Mouse (Mus musculus): ENCODE data around the gene Plcb4. TPM values are rescaled to one million over a fixed set of nuclear protein-coding genes. Genes with fewer than 3 reads are reported as not detected.
"Not testable (repeated sequence)": the region's sequence is repeated elsewhere in the genome, so short reads cannot be mapped to it uniquely, and the experiment has no call there.

The Plcb4 gene
- polyA plus RNA-seq, 1 experiment: 6.1 TPM

DNA sequence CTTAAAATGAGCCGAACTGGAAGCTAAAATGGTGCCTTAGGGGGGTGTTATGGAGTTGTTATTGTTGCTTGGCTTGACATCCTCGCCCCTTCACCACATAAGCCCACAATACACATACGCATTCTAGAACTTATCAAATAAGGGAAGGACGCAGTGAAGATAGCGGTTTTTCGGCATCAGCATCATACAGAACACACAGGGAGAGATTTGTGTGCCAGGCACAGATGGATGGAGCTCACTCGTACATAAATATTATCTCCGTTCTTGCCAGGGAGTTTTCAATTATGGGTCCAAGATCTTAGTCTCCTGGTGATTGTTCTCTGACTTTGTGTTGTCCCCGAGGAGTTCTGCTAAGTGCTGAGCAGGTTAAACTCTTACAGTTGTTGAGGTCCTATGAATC, 50.0 kb downstream of the Plcb4 start:
- no peak for DNase-seq
- no peak overlapping the region for H3K27ac ChIP-seq (ENCODE audit: insufficient read depth, low read depth, low read length)
- H3K36me3 ChIP-seq (ENCODE audit: control insufficient read depth, insufficient read depth, low read length): no peaks in the 10 kb centered on the region
- peaks cover 2% of the 10 kb centered on the region; the same call in 1 of the 2 replicates for H3K4me1 ChIP-seq (ENCODE audit: control insufficient read depth, insufficient read depth, low read length)
- H3K27me3 ChIP-seq (replicated peaks; ENCODE audit: control insufficient read depth, insufficient read depth, low read length): no peaks in the 10 kb centered on the region
- H3K4me3 ChIP-seq (ENCODE audit: insufficient read depth, low read depth, low read length): no peak overlapping the region
- TF ChIP-seq CTCF (conservative IDR thresholded peaks at IDR 0.05; ENCODE audit: insufficient read depth, insufficient read length, low read depth, low read length) (no peak), POLR2A (IDR thresholded peaks at IDR 0.05; ENCODE audit: low read depth, low read length) (no peak)
- 94% methylated on average over 9 of the region's 9 CpGs for WGBS

DNA sequence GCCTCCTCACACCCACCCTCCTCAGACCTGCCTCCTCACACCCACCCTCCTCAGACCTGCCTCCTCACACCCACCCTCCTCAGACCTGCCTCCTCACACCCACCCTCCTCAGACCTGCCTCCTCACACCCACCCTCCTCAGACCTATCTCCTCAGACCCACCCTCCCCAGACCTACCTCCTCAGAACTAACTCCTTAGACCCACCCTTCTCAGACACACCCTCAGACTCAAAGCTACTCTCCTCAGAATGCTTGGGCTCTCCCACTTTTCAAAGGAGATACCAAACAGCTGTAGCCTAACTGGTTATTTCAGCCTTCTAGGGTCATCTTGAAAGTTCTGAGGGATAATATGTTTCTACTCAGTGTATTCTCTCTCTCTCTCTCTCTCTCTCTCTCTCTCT, 50.9 kb downstream of the Plcb4 start:
- H3K4me1 ChIP-seq (ENCODE audit: control insufficient read depth, insufficient read depth, low read length); H3K27ac ChIP-seq (ENCODE audit: insufficient read depth, low read depth, low read length); H3K36me3 ChIP-seq (ENCODE audit: control insufficient read depth, insufficient read depth, low read length); DNase-seq; H3K4me3 ChIP-seq (ENCODE audit: insufficient read depth, low read depth, low read length); H3K27me3 ChIP-seq (replicated peaks; ENCODE audit: control insufficient read depth, insufficient read depth, low read length): not testable (repeated sequence)

DNA sequence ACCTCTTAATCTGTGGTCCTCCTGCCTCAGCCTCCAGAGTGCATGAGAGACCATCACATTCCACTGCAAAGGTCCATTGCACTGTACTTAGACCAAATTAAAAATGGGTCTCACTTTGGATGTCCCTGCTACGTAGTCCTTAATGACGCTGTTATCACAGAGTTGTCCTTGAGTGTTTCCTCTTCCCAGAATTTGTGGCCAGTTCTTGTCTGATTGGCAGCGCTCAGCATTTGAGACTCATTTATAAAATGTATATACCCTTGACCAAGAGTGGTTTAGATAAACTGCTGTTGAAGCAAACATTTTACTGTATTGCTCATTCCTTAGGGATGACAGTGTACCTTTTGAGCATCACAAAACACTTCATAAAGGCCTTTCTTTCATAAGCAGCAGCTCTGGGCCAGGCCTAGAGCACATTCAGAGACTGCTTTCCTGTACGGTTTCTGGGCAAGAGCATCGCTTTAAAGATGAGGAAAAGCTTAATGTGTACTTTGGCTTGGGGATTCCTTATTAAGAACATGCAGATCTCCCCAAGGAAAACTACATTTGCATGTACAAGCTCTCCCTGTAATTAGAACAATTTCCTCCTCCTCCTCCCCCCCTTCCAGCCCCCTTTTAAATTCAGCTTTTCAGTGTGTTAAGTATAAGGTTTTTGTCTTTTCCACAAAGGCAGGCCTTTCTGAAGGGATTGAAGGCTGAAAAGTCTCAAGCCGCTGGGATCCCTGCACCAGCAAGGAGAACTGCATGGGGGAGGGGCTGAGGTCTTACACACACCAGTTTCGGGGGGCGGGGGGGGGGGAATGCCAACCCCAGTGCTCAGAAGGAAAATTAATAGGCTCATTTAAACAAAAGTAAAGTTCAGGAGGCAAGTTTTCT, 52.5 kb downstream of the Plcb4 start:
- no peak for DNase-seq
- no peaks in the 10 kb centered on the region for H3K36me3 ChIP-seq (ENCODE audit: control insufficient read depth, insufficient read depth, low read length)
- H3K27ac ChIP-seq (ENCODE audit: insufficient read depth, low read depth, low read length): peak overlapping the region; percentile 93
- 34% methylated on average over 8 of the region's 8 CpGs for WGBS
- no peaks in the 10 kb centered on the region for H3K27me3 ChIP-seq (replicated peaks; ENCODE audit: control insufficient read depth, insufficient read depth, low read length)
- peaks cover 2% of the 10 kb centered on the region; the same call in 1 of the 2 replicates for H3K4me1 ChIP-seq (ENCODE audit: control insufficient read depth, insufficient read depth, low read length)
- H3K4me3 ChIP-seq (ENCODE audit: insufficient read depth, low read depth, low read length): no peak overlapping the region
- no peak for TF ChIP-seq POLR2A (IDR thresholded peaks at IDR 0.05; ENCODE audit: low read depth, low read length)
- TF ChIP-seq CTCF (conservative IDR thresholded peaks at IDR 0.05; ENCODE audit: insufficient read depth, insufficient read length, low read depth, low read length): no peak

DNA sequence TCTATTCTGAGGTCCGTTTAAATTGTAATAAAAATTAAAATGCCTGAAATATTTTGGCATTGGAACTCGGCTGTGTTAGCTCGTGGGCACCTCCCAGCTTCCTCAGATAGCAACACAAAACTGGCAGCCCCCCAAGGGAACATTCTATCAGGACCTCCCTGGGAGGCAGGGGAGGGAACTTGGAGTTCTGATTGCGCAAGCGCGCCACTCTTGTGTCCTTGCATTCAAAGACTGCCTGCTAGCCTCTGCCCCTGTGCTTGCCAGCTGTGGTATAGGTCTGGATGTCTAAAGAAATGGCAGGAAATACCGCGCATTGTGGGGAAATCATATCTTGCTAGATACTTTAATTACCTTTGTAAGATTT, 53.1 kb downstream of the Plcb4 start:
- 23% methylated on average over 8 of the region's 8 CpGs for WGBS
- no peaks in the 10 kb centered on the region for H3K36me3 ChIP-seq (ENCODE audit: control insufficient read depth, insufficient read depth, low read length)
- peaks cover 2% of the 10 kb centered on the region; the same call in 1 of the 2 replicates for H3K4me1 ChIP-seq (ENCODE audit: control insufficient read depth, insufficient read depth, low read length)
- H3K27me3 ChIP-seq (replicated peaks; ENCODE audit: control insufficient read depth, insufficient read depth, low read length): no peaks in the 10 kb centered on the region
- H3K27ac ChIP-seq (ENCODE audit: insufficient read depth, low read depth, low read length): no peak overlapping the region
- H3K4me3 ChIP-seq (ENCODE audit: insufficient read depth, low read depth, low read length): no peak overlapping the region
- peak; percentile 94 for DNase-seq
- TF ChIP-seq POLR2A (IDR thresholded peaks at IDR 0.05; ENCODE audit: low read depth, low read length): no peak
- TF ChIP-seq CTCF (conservative IDR thresholded peaks at IDR 0.05; ENCODE audit: insufficient read depth, insufficient read length, low read depth, low read length): no peak; the same call in 1 of the 2 replicates

DNA sequence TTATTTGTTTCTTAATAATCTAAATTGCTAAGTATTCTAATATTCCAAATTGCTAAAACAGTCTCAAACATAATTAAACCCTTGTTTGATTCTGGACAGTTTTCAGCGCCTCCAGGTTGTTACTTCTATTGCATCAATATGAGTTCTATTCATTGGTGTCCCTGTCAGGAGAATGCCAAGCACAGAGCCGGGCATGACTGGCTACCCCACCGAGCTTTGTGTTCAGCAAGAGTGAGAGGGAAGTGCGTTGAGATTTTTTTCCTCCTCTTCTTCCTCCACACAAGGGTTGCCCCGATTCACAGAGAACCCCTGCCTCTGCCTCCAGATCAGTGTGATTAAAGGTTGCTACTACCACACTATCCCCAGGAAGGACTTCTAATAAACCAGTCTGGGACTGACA, 53.5 kb downstream of the Plcb4 start:
- Histone ChIP-seq H3K27ac (ENCODE audit: insufficient read depth, low read depth, low read length) (no peak overlapping the region), H3K4me3 (ENCODE audit: insufficient read depth, low read depth, low read length) (no peak overlapping the region), H3K4me1 (ENCODE audit: control insufficient read depth, insufficient read depth, low read length) (peaks cover 2% of the 10 kb centered on the region; the same call in 1 of the 2 replicates), H3K36me3 (ENCODE audit: control insufficient read depth, insufficient read depth, low read length) (no peaks in the 10 kb centered on the region), H3K27me3 (replicated peaks; ENCODE audit: control insufficient read depth, insufficient read depth, low read length) (no peaks in the 10 kb centered on the region)
- 52% methylated on average over 5 of the region's 5 CpGs for WGBS
- TF ChIP-seq POLR2A (IDR thresholded peaks at IDR 0.05; ENCODE audit: low read depth, low read length): no peak
- no peak for TF ChIP-seq CTCF (conservative IDR thresholded peaks at IDR 0.05; ENCODE audit: insufficient read depth, insufficient read length, low read depth, low read length)
- DNase-seq: no peak

DNA sequence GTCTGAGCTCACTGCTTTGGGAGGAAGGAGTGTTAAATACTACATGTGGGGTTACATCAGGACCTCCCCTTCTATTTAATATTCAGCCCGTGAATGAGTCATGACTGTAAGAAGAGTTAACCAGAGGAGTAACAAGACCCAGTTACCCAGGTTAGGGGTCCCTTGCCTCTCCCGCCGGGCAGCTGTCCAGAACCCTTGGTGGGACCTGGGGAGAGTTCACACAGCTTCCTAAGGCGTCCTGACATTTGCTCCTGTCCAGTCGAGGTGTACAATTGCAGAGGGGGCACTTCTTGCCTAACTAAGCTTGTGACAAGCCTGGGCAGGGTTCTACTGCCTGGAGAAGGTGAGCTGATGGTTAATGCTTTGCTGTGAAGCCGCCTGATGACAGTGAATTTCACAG, 54.1 kb downstream of the Plcb4 start:
- H3K4me1 ChIP-seq (ENCODE audit: control insufficient read depth, insufficient read depth, low read length): peaks cover 2% of the 10 kb centered on the region; the same call in 1 of the 2 replicates
- no peak overlapping the region for H3K4me3 ChIP-seq (ENCODE audit: insufficient read depth, low read depth, low read length)
- DNase-seq: no peak
- no peaks in the 10 kb centered on the region for H3K36me3 ChIP-seq (ENCODE audit: control insufficient read depth, insufficient read depth, low read length)
- TF ChIP-seq CTCF (conservative IDR thresholded peaks at IDR 0.05; ENCODE audit: insufficient read depth, insufficient read length, low read depth, low read length) (no peak), POLR2A (IDR thresholded peaks at IDR 0.05; ENCODE audit: low read depth, low read length) (no peak)
- no peaks in the 10 kb centered on the region for H3K27me3 ChIP-seq (replicated peaks; ENCODE audit: control insufficient read depth, insufficient read depth, low read length)
- 79% methylated on average over 6 of the region's 6 CpGs for WGBS
- H3K27ac ChIP-seq (ENCODE audit: insufficient read depth, low read depth, low read length): no peak overlapping the region

DNA sequence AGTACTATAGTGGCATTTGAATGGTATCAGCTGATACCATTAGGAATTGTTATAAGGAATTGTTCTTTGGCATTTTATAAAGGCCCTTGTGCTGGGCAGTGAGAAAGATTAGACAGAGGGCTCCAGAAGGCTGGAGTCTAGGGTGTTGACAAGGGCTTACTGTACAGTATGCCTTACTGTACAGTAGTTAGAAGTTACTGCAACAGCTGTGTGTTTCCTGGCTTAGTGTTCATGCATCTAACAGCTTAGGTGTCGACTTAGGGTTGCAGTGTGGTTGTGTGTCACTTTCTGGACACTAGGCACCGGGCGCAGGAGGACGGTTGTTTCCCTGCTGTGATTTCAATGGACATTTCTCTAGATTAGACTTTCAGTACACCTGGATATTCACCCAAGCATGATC, 57.4 kb downstream of the Plcb4 start:
- H3K4me3 ChIP-seq (ENCODE audit: insufficient read depth, low read depth, low read length): no peak overlapping the region
- TF ChIP-seq POLR2A (IDR thresholded peaks at IDR 0.05; ENCODE audit: low read depth, low read length) (no peak), CTCF (conservative IDR thresholded peaks at IDR 0.05; ENCODE audit: insufficient read depth, insufficient read length, low read depth, low read length) (no peak)
- no peaks in the 10 kb centered on the region for H3K27me3 ChIP-seq (replicated peaks; ENCODE audit: control insufficient read depth, insufficient read depth, low read length)
- H3K27ac ChIP-seq (ENCODE audit: insufficient read depth, low read depth, low read length): no peak overlapping the region
- H3K4me1 ChIP-seq (ENCODE audit: control insufficient read depth, insufficient read depth, low read length): peaks cover 2% of the 10 kb centered on the region; the same call in 1 of the 2 replicates
- DNase-seq: no peak
- 97% methylated on average over 4 of the region's 4 CpGs for WGBS
- no peaks in the 10 kb centered on the region for H3K36me3 ChIP-seq (ENCODE audit: control insufficient read depth, insufficient read depth, low read length)
